Mouse (Mus musculus): ENCODE results near the gene Cldn22. TPM values are rescaled to one million over a fixed set of nuclear protein-coding genes. Genes with fewer than 3 reads are reported as not detected.

The Cldn22 gene
- polyA plus RNA-seq, 1 experiment from 2014 or later: not detected

DNA sequence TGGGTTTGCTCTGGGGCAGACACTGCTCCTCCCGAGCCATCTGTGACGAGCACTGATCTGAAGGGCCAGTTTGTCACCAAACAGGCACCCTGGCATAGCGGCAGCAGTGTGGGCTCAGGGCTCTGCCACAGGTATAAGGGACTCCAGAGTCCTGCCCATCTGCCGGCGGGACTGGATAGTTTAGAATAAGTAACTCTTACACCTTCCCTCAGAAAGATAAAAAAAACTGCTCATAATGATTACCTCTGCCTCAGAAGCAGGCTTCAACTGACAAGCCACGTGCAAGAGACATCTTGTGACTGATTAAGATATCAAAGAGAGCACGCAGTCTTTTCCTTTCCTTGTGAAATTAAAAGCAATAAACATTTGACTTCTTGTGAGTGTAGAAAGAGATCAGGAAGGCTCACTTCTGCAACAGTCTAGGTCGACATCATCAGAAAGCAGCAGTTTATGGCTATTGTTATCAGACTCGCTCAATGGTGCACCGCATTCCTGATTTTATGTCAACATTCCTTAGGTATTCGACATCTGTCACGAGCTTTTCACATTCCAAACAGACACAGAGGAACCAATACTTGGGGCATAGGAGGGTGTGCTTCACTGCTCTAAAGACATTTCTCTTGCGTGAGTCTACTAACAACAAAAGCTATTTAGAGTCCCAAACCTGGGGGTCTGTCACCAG lies 50.4 kb downstream of the Cldn22 start:
- Histone ChIP-seq H3K36me3 (replicated peaks) (peaks cover 45% of the 10 kb centered on the region), H3K4me1 (no peaks in the 10 kb centered on the region), H3K27me3 (ENCODE audit: poor library complexity, severe bottlenecking) (no peaks in the 10 kb centered on the region), H3K9me3 (no peaks in the 10 kb centered on the region), H3K27ac (no peak overlapping the region), H3K4me3 (no peak overlapping the region)
- 88% methylated on average over 13 of the region's 13 CpGs for WGBS
- no peak for DNase-seq (ENCODE audit: extremely low spot score, low spot score)

Other genes starting within 250 kb of the Cldn22 start
- 10.9 and 13.5 TPM in 2 replicates for gene Ing2, start 148.9 kb upstream of the Cldn22 start, polyA plus RNA-seq (2016; fragmentation: Nextera tagmentation; extraction: Ambion mirVana)
- 34.8 and 37.3 TPM in 2 replicates for gene Cdkn2aip, start 110.5 kb upstream of the Cldn22 start, polyA plus RNA-seq (2016; fragmentation: Nextera tagmentation; extraction: Ambion mirVana)
- gene Cldn24, start 2.3 kb upstream of the Cldn22 start, polyA plus RNA-seq (2016; fragmentation: Nextera tagmentation; extraction: Ambion mirVana): not detected in 2 replicates
- 7.8 and 8.5 TPM in 2 replicates for gene Wwc2, start 166.4 kb downstream of the Cldn22 start, polyA plus RNA-seq (2016; fragmentation: Nextera tagmentation; extraction: Ambion mirVana)